Comparison of ENCODE assay signal across 31 mouse cellular contexts in genomic region chr7:62851471-62851870, GRCm38 (mm10). TPM values are rescaled to one million over a fixed set of nuclear protein-coding genes. Genes with fewer than 3 reads are reported as not detected.
DNase-seq lines count a peak whose midpoint lies in the region; TF ChIP-seq lines count a peak whose summit lies in the region.
"Had no signal": no experiment of that assay in that cellular context is flagged by ENCODE, and none has a peak within 500 bp of the region (broad histone marks: within the 10 kb centered on the region; RNA-seq: fewer than 3 reads in every experiment).

No protein-coding gene starts in this region.

- intact Hi-C loops in left cerebral cortex, postnatal 10 days (cut with DNase I): no loop called here

- DNase-seq in ES-CJ7 (ENCODE audit: low read depth, low spot score): peak; percentile 55
- peak; percentile 12 for DNase-seq in ES-E14 (ENCODE audit: low read depth, low spot score)
- DNase-seq in R1 (ENCODE audit: low read depth, low spot score): peak; percentile 57
- DNase-seq in ZHBTc4 (ENCODE audit: low read depth, low spot score): peak; percentile 48
- DNase-seq in midbrain, embryonic 10.5 days (ENCODE audit: low spot score): no peak
- DNase-seq in adrenal gland, postnatal 4 days (ENCODE audit: low spot score in 2 of 2): no peak
- DNase-seq in left cerebral cortex, postnatal 10 days (ENCODE audit: extremely low spot score in 1 of 2, low spot score in 2 of 2): no peak
- DNase-seq in gastrocnemius, adult 18-20 months (ENCODE audit: low spot score): no peak
- DNase-seq: adrenal gland, adult 2 months; adrenal gland, adult 8-10 months; adrenal gland, postnatal 10 days; adrenal gland, postnatal 14 days; adrenal gland, postnatal 25 days; adrenal gland, postnatal 36 days; B cell, adult 2 months; cerebellum, adult 11 months; cerebellum, adult 11-12 months; cerebellum, adult 18-20 months; cerebellum, adult 2 months; cerebellum, adult 8-10 months; cerebellum, adult 9-10 months; cerebellum, adult 9-11 months had no signal

- H3K36me3 ChIP-seq in ES-E14 (ENCODE audit: control insufficient read depth, insufficient read depth, low read length, poor library complexity, severe bottlenecking): no peaks in the 10 kb centered on the region
- H3K36me3 ChIP-seq in midbrain, embryonic 10.5 days: no peaks in the 10 kb centered on the region
- H3K36me3 ChIP-seq: G1E had no signal

- H3K4me3 ChIP-seq in ES-E14 (ENCODE audit: insufficient read depth in 1 of 2, low read depth in 1 of 2, low read length in 2 of 2, poor library complexity in 1 of 2, severe bottlenecking in 1 of 2): no peak overlapping the region
- no peak overlapping the region for H3K4me3 ChIP-seq in midbrain, embryonic 10.5 days

- in situ Hi-C loops in ES-E14 (cut with MboI; ENCODE audit: low sequenced_read_pairs in 2 of 2, unreplicated experiment in 2 of 2): no loop called here

- no peaks in the 10 kb centered on the region for H3K4me1 ChIP-seq in ES-E14 (ENCODE audit: control insufficient read depth in 2 of 2, insufficient read depth in 2 of 2, low read length in 2 of 2, poor library complexity in 1 of 2)
- H3K4me1 ChIP-seq in midbrain, embryonic 10.5 days: no peaks in the 10 kb centered on the region

- H3K27ac ChIP-seq in ES-E14 (ENCODE audit: insufficient read depth, low read depth, low read length, poor library complexity, severe bottlenecking): no peak overlapping the region
- no peak overlapping the region for H3K27ac ChIP-seq in midbrain, embryonic 10.5 days (replicated peaks)

- no peak overlapping the region for H3K9ac ChIP-seq in ES-E14 (ENCODE audit: insufficient read depth, low read depth, low read length, poor library complexity, severe bottlenecking)

- H3K9me3 ChIP-seq in ES-E14 (ENCODE audit: control insufficient read depth, insufficient read depth, low read depth, low read length): no peaks in the 10 kb centered on the region
- H3K9me3 ChIP-seq in midbrain, embryonic 10.5 days (replicated peaks): peaks cover 23% of the 10 kb centered on the region
- H3K9me3 ChIP-seq: G1E had no signal

- no peaks in the 10 kb centered on the region for H3K27me3 ChIP-seq in midbrain, embryonic 10.5 days (ENCODE audit: low read depth, poor library complexity, severe bottlenecking)
- H3K27me3 ChIP-seq: CH12.LX, Patski had no signal

TF ChIP-seq in ES-E14, 5 proteins besides CTCF, POLR2A, EP300 and RAD21:
- TF ChIP-seq CHD2 (IDR thresholded peaks at IDR 0.05; ENCODE audit: low read depth, low read length) (no peak), HCFC1 (IDR thresholded peaks at IDR 0.05; ENCODE audit: borderline replicate concordance, insufficient read depth, low read length) (no peak), ZC3H11A (IDR thresholded peaks at IDR 0.05; ENCODE audit: borderline replicate concordance, low read depth, low read length) (no peak), ZNF384 (IDR thresholded peaks at IDR 0.05; ENCODE audit: low read depth, low read length) (no peak)

RNA-seq across cellular contexts. Expression of gene A26c2, which starts 28.0 kb away (rescaled TPM):
- not detected in 2 replicates for total RNA-seq in ES-E14 (2012; rRNA removed)
- polyA plus RNA-seq in midbrain, embryonic 10.5 days (2016; fragmentation: Nextera tagmentation; extraction: Ambion mirVana): not detected in 2 replicates
- not detected for total RNA-seq in adrenal gland, postnatal 4 days (2021)
- total RNA-seq in left cerebral cortex, postnatal 10 days (2021): not detected
- total RNA-seq in gastrocnemius, adult 18-20 months (2021): not detected
- total RNA-seq: adrenal gland, adult 18-20 months; adrenal gland, adult 2 months; adrenal gland, adult 8-10 months; adrenal gland, postnatal 10 days; adrenal gland, postnatal 14 days; adrenal gland, postnatal 25 days; adrenal gland, postnatal 36 days; CH12.LX; G1E; MEL had no signal
- polyA plus RNA-seq: activated CD4-positive, CD25-positive, alpha-beta regulatory T cell, adult 4 months; adrenal gland, adult 2 months; brain, embryonic 14.5 days; C2C12; CD4-positive, CD25-positive, alpha-beta regulatory T cell, adult 4 months; cerebellum, adult 2 months; G1E; Patski had no signal

Comparison
In these comparisons a context has a peak if more than half of its experiments do, and no peak if none do; other contexts are left out.
1. DNase-seq: peak in ES-CJ7 (single experiment), ES-E14 (single experiment), R1 (single experiment) and ZHBTc4 (single experiment); none in midbrain, embryonic 10.5 days (single experiment), adrenal gland, postnatal 4 days (0 of 2), left cerebral cortex, postnatal 10 days (0 of 2) and gastrocnemius, adult 18-20 months (single experiment).